Mouse (Mus musculus): ENCODE measurements at regions not wholly inside any gene's neighbourhood (a gene's known extent, or its start where the extent isn't known, plus 50 kb on each side); places are given as distances from the start of the nearest gene placed in this dataset.
A peak's percentile ranks its signal among the peaks of the same experiment; 100 is the strongest.

DNA sequence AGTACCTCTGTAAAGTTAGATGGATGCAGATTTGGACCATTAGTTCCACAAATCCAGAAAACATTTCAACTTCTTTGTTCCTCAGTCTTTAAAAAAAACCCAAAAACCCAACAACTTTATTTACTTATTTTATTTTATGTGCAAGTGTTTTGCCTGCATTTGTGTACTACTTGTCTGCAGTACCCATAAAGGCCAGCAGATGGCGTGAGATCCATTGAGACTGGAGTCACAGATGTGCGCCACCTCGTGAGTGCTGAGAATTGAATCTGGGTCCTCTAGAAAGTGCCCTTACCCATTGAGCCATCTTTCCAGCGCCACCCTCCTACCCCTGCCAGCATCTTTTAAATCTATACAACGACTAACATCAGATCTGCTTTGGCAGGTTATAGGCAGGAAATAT lies 53.0 kb downstream of the Gm12689 start:
- TF ChIP-seq POLR2A (IDR thresholded peaks at IDR 0.05; ENCODE audit: borderline replicate concordance, extremely low read depth, insufficient read depth, insufficient read length, poor library complexity, severe bottlenecking) (no peak), CTCF (IDR thresholded peaks at IDR 0.05; ENCODE audit: borderline replicate concordance, extremely low read depth, insufficient read depth, insufficient read length) (peak; percentile 35; the same call in 1 of the 2 replicates)

All from brain, embryonic 14.5 days (tissue).